In genomic region chr3:96182382-96182776, GRCm38 (mm10) we compare ENCODE assay signal across 9 mouse cellular contexts. TPM values are rescaled to one million over a fixed set of nuclear protein-coding genes. Genes with fewer than 3 reads are reported as not detected.
DNase-seq lines count a peak whose midpoint lies in the region; ATAC-seq and TF ChIP-seq lines count a peak whose summit lies in the region.
"Had no signal": no experiment of that assay in that cellular context is flagged by ENCODE, and none has a peak within 500 bp of the region (broad histone marks: within the 10 kb centered on the region; RNA-seq: fewer than 3 reads in every experiment).

No protein-coding gene starts in this region.

- 52% methylated on average over 4 of the region's 4 CpGs for WGBS in neural tube, embryonic 11.5 days
- WGBS in limb, embryonic 10.5 days, result 23% methylated on average over 4 of the region's 4 CpGs

- DNase-seq in gastrocnemius, adult 2 months, result no peak
- no peak for DNase-seq in gastrocnemius, postnatal 10 days
- no peak for DNase-seq in neural tube, embryonic 11.5 days (ENCODE audit: low spot score)
- no peak for DNase-seq in neural tube, embryonic 10.5 days (ENCODE audit: extremely low spot score, low spot score)
- DNase-seq in limb, embryonic 10.5 days (ENCODE audit: low spot score), result no peak
- DNase-seq in telencephalon, adult 2 months (ENCODE audit: low read depth, low spot score), result peak; percentile 69
- no peak for DNase-seq in gastrocnemius, postnatal 14 days

- intact Hi-C loops in gastrocnemius, adult 2 months (cut with DNase I), result no loop called here
- intact Hi-C loops in gastrocnemius, postnatal 14 days (cut with DNase I; ENCODE audit: low total_unique reads), result no loop called here

- H3K4me2 ChIP-seq in neural tube, embryonic 11.5 days (ENCODE audit: low read depth), result peak overlapping the region; percentile 21; the same call in 1 of the 2 replicates

- H3K9me3 ChIP-seq in neural tube, embryonic 11.5 days (ENCODE audit: control insufficient read depth, low read length), result no peaks in the 10 kb centered on the region
- H3K9me3 ChIP-seq in limb, embryonic 10.5 days (replicated peaks), result no peaks in the 10 kb centered on the region

- H3K27ac ChIP-seq in gastrocnemius, adult 2 months, result peak overlapping the region; percentile 51
- H3K27ac ChIP-seq in neural tube, embryonic 11.5 days (ENCODE audit: low read depth, low read length), result no peak overlapping the region
- H3K27ac ChIP-seq in limb, embryonic 10.5 days, result peak overlapping the region; percentile 59

- peaks cover 2% of the 10 kb centered on the region for H3K36me3 ChIP-seq in neural tube, embryonic 11.5 days (ENCODE audit: control insufficient read depth, insufficient read depth, low read length)
- H3K36me3 ChIP-seq in limb, embryonic 10.5 days, result peaks cover 25% of the 10 kb centered on the region

- ATAC-seq in neural tube, embryonic 11.5 days (ENCODE audit: insufficient read depth, low FRiP score, low TSS enrichment), result no peak
- ATAC-seq in CD4-positive, CD25-positive, alpha-beta regulatory T cell, adult 4 months, result no peak

- H3K27me3 ChIP-seq in neural tube, embryonic 11.5 days (ENCODE audit: control insufficient read depth, insufficient read depth, low read length), result no peaks in the 10 kb centered on the region
- no peaks in the 10 kb centered on the region for H3K27me3 ChIP-seq in limb, embryonic 10.5 days (ENCODE audit: low read depth, poor library complexity, severe bottlenecking)
- H3K27me3 ChIP-seq: CH12.LX had no signal

- H3K9ac ChIP-seq in neural tube, embryonic 11.5 days (ENCODE audit: low read length), result no peak overlapping the region

- 0 out of 2 replicates have a peak, but pooled peaks cover 3% of the 10 kb centered on the region for H3K4me1 ChIP-seq in neural tube, embryonic 11.5 days (ENCODE audit: control insufficient read depth, insufficient read depth, low read length)
- peaks cover 31% of the 10 kb centered on the region for H3K4me1 ChIP-seq in limb, embryonic 10.5 days

- no peak for TF ChIP-seq CTCF in gastrocnemius, adult 2 months (IDR thresholded peaks at IDR 0.05)

- H3K4me3 ChIP-seq in gastrocnemius, adult 2 months, result no peak overlapping the region; the same call in 1 of the 2 replicates
- no peak overlapping the region for H3K4me3 ChIP-seq in neural tube, embryonic 11.5 days (ENCODE audit: low read depth, low read length)
- peak overlapping the region; percentile 62 for H3K4me3 ChIP-seq in limb, embryonic 10.5 days

RNA-seq across cellular contexts. Expression of gene Sv2a, which starts 1.4 kb away (rescaled TPM):
- under 1 TPM; 0.25 to 0.26 TPM for total RNA-seq in gastrocnemius, adult 2 months (2021)
- 1 to 10 TPM; 4.1 TPM for total RNA-seq in gastrocnemius, postnatal 10 days (2021)
- polyA plus RNA-seq in neural tube, embryonic 11.5 days (2014; fragmentation: Nextera tagmentation; extraction: Ambion mirVana), result 14.1 and 14.5 TPM in 2 replicates
- polyA plus RNA-seq in limb, embryonic 10.5 days (2016; fragmentation: Nextera tagmentation; extraction: Ambion mirVana), result 3.6 and 3.9 TPM in 2 replicates
- 1 to 10 TPM; 1.8 to 4.0 TPM for total RNA-seq in gastrocnemius, postnatal 14 days (2021)
- polyA plus RNA-seq in CD4-positive, CD25-positive, alpha-beta regulatory T cell, adult 4 months (2017; shearing (Covaris generic)), result 1 to 10 TPM in 1 of 2 experiments, under 1 TPM in 1; 0.80 to 2.0 TPM

RNA-seq across cellular contexts. Expression of gene Sf3b4, which starts 10.2 kb away (rescaled TPM):
- total RNA-seq in gastrocnemius, adult 2 months (2021), result 10 to 100 TPM; 11.0 to 11.7 TPM
- total RNA-seq in gastrocnemius, postnatal 10 days (2021), result 10 to 100 TPM; 18.4 to 22.5 TPM
- 233 TPM in 2 replicates for polyA plus RNA-seq in neural tube, embryonic 11.5 days (2014; fragmentation: Nextera tagmentation; extraction: Ambion mirVana)
- polyA plus RNA-seq in limb, embryonic 10.5 days (2016; fragmentation: Nextera tagmentation; extraction: Ambion mirVana), result 290 and 304 TPM in 2 replicates
- 10 to 100 TPM; 10.3 to 13.2 TPM for total RNA-seq in gastrocnemius, postnatal 14 days (2021)
- 10 to 100 TPM; 53.4 to 58.5 TPM for polyA plus RNA-seq in CD4-positive, CD25-positive, alpha-beta regulatory T cell, adult 4 months (2017; shearing (Covaris generic))

RNA-seq across cellular contexts. Expression of gene Mtmr11, which starts 20.6 kb away (rescaled TPM):
- 1 to 10 TPM; 1.9 to 2.5 TPM for total RNA-seq in gastrocnemius, adult 2 months (2021)
- total RNA-seq in gastrocnemius, postnatal 10 days (2021), result 10 to 100 TPM in 1 of 2 experiments, 1 to 10 TPM in 1; 4.3 to 12.0 TPM
- 7.1 and 11.7 TPM in 2 replicates for polyA plus RNA-seq in neural tube, embryonic 11.5 days (2014; fragmentation: Nextera tagmentation; extraction: Ambion mirVana)
- polyA plus RNA-seq in limb, embryonic 10.5 days (2016; fragmentation: Nextera tagmentation; extraction: Ambion mirVana), result 10.8 and 18.2 TPM in 2 replicates
- total RNA-seq in gastrocnemius, postnatal 14 days (2021), result 1 to 10 TPM; 4.1 to 5.2 TPM
- polyA plus RNA-seq in CD4-positive, CD25-positive, alpha-beta regulatory T cell, adult 4 months (2017; shearing (Covaris generic)), result 1 to 10 TPM; 2.3 to 2.4 TPM

RNA-seq across cellular contexts. Expression of gene Bola1, which starts 37.1 kb away (rescaled TPM):
- total RNA-seq in gastrocnemius, adult 2 months (2021), result 10 to 100 TPM; 24.5 to 29.3 TPM
- 10 to 100 TPM; 23.3 to 28.3 TPM for total RNA-seq in gastrocnemius, postnatal 10 days (2021)
- polyA plus RNA-seq in neural tube, embryonic 11.5 days (2014; fragmentation: Nextera tagmentation; extraction: Ambion mirVana), result 63.3 and 70.4 TPM in 2 replicates
- polyA plus RNA-seq in limb, embryonic 10.5 days (2016; fragmentation: Nextera tagmentation; extraction: Ambion mirVana), result 74.2 and 76.5 TPM in 2 replicates
- 10 to 100 TPM; 26.4 to 27.7 TPM for total RNA-seq in gastrocnemius, postnatal 14 days (2021)
- polyA plus RNA-seq in CD4-positive, CD25-positive, alpha-beta regulatory T cell, adult 4 months (2017; shearing (Covaris generic)), result 10 to 100 TPM; 30.5 to 33.8 TPM

RNA-seq across cellular contexts. Expression of gene Hist2h2ab, which starts 37.3 kb away (rescaled TPM):
- total RNA-seq in gastrocnemius, adult 2 months (2021), result 1 to 10 TPM in 1 of 2 experiments, under 1 TPM in 1; 0.87 to 1.2 TPM
- 10 to 100 TPM; 10.3 to 10.7 TPM for total RNA-seq in gastrocnemius, postnatal 10 days (2021)
- 2.4 TPM in 1 of 2 replicates, not detected in the other for polyA plus RNA-seq in neural tube, embryonic 11.5 days (2014; fragmentation: Nextera tagmentation; extraction: Ambion mirVana)
- 0.63 and 1.2 TPM in 2 replicates for polyA plus RNA-seq in limb, embryonic 10.5 days (2016; fragmentation: Nextera tagmentation; extraction: Ambion mirVana)
- 1 to 10 TPM; 3.4 to 7.1 TPM for total RNA-seq in gastrocnemius, postnatal 14 days (2021)
- polyA plus RNA-seq in CD4-positive, CD25-positive, alpha-beta regulatory T cell, adult 4 months (2017; shearing (Covaris generic)), result not detected
